Mouse (Mus musculus): Measurements from ENCODE around the gene Exoc4. TPM values are rescaled to one million over a fixed set of nuclear protein-coding genes. Genes with fewer than 3 reads are reported as not detected.

Gene Exoc4
- polyA plus RNA-seq, 1 experiment from 2014 or later, result 9.5 TPM

DNA sequence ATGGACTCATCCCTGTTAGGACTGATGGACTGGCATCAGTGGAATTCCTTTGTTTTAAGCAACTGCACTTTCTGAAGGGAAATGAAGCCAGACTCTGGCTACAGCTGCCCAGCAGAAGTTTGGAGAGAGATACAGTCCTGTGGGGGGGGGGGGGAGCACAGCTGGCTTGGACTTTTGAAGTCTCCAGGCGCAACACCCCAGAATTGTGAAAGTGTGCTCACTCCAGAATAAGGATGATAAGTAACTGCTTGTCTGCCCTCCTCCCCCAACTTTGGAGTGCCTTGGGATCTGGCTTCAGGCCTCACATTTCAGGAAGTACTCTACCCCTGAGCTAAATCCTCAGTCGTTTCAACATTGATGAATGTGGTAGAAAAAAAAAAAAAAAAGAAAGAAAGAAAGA, 716.7 kb downstream of the Exoc4 start:
- no peaks in the 10 kb centered on the region for H3K36me3 ChIP-seq (ENCODE audit: control insufficient read depth, insufficient read depth, low read length)
- no peaks in the 10 kb centered on the region for H3K27me3 ChIP-seq (ENCODE audit: control insufficient read depth, insufficient read depth, low read length)
- 33% methylated on average over 2 of the region's 2 CpGs for WGBS
- no peak overlapping the region for H3K4me3 ChIP-seq (ENCODE audit: low read depth, low read length)
- H3K27ac ChIP-seq (replicated peaks), result no peak overlapping the region
- DNase-seq (ENCODE audit: low spot score), result no peak
- TF ChIP-seq EP300 (optimal IDR thresholded peaks at IDR 0.05), result no peak
- no peak overlapping the region for H3K4me2 ChIP-seq (replicated peaks; ENCODE audit: low read depth)
- ATAC-seq (ENCODE audit: low FRiP score, low TSS enrichment), result no peak
- no peak overlapping the region for H3K9ac ChIP-seq (ENCODE audit: low read length)
- H3K4me1 ChIP-seq (replicated peaks; ENCODE audit: control insufficient read depth, insufficient read depth), result no peaks in the 10 kb centered on the region
- no peaks in the 10 kb centered on the region for H3K9me3 ChIP-seq (ENCODE audit: control insufficient read depth, low read length)

DNA sequence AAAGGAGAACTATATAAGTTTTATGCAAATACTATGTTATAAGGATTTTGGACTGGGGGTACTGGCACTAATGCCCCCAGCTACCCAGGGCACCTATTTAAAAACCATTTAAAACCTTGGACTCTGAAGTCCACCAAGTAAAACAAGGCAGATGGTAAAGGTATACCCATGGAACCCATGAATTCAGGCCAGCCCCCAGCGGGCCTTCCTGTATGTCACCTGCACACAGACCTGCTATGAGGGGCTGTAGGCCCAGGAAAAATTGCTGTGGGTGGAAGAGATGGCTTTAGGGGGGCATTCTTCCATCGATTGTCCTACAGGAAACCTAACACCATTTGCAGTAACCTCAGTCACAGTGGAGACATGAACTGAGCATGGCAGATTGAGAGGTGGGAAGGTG, 719.9 kb downstream of the Exoc4 start:
- H3K27ac ChIP-seq (replicated peaks), result no peak overlapping the region
- H3K36me3 ChIP-seq (ENCODE audit: control insufficient read depth, insufficient read depth, low read length), result no peaks in the 10 kb centered on the region
- ATAC-seq (ENCODE audit: low FRiP score, low TSS enrichment) (no peak), DNase-seq (ENCODE audit: low spot score) (no peak)
- H3K4me2 ChIP-seq (replicated peaks; ENCODE audit: low read depth), result no peak overlapping the region
- H3K27me3 ChIP-seq (ENCODE audit: control insufficient read depth, insufficient read depth, low read length), result no peaks in the 10 kb centered on the region
- H3K9ac ChIP-seq (ENCODE audit: low read length), result no peak overlapping the region
- H3K4me1 ChIP-seq (replicated peaks; ENCODE audit: control insufficient read depth, insufficient read depth), result no peaks in the 10 kb centered on the region
- TF ChIP-seq EP300 (optimal IDR thresholded peaks at IDR 0.05) (no peak), CTCF (IDR thresholded peaks at IDR 0.05; ENCODE audit: low read depth) (no peak)
- no peaks in the 10 kb centered on the region for H3K9me3 ChIP-seq (ENCODE audit: control insufficient read depth, low read length)
- 88% methylated on average over 2 of the region's 2 CpGs for whole genome bisulfite sequencing
- no peak overlapping the region for H3K4me3 ChIP-seq (ENCODE audit: low read depth, low read length)

DNA sequence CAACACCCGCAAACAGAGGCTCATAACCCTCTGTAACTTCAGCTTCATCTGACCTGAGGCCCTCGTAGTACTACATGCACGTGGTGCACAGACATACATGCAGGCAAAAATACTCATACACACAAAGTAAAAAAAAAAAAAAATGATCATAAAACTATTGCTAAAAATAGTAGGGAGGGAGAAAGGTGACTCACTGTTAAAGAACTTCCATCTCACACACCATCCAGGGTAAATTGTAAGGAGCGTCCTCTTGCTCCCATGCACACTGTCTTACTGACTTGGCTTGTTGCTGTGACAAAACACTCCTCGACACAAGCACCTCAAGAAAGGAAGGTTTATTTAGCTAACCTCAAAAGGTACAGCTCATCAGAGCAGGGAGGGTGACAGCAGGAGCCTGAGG, 723.9 kb downstream of the Exoc4 start:
- Histone ChIP-seq H3K27me3 (ENCODE audit: control insufficient read depth, insufficient read depth, low read length) (no peaks in the 10 kb centered on the region), H3K36me3 (ENCODE audit: control insufficient read depth, insufficient read depth, low read length) (no peaks in the 10 kb centered on the region), H3K9me3 (ENCODE audit: control insufficient read depth, low read length) (no peaks in the 10 kb centered on the region), H3K9ac (ENCODE audit: low read length) (no peak overlapping the region), H3K27ac (replicated peaks) (no peak overlapping the region), H3K4me3 (ENCODE audit: low read depth, low read length) (no peak overlapping the region), H3K4me1 (replicated peaks; ENCODE audit: control insufficient read depth, insufficient read depth) (no peaks in the 10 kb centered on the region), H3K4me2 (replicated peaks; ENCODE audit: low read depth) (no peak overlapping the region)
- DNase-seq (ENCODE audit: low spot score) (no peak), ATAC-seq (ENCODE audit: low FRiP score, low TSS enrichment) (no peak)
- 69% methylated on average over 5 of the region's 5 CpGs for WGBS
- TF ChIP-seq CTCF (IDR thresholded peaks at IDR 0.05; ENCODE audit: low read depth) (no peak), EP300 (optimal IDR thresholded peaks at IDR 0.05) (no peak)

DNA sequence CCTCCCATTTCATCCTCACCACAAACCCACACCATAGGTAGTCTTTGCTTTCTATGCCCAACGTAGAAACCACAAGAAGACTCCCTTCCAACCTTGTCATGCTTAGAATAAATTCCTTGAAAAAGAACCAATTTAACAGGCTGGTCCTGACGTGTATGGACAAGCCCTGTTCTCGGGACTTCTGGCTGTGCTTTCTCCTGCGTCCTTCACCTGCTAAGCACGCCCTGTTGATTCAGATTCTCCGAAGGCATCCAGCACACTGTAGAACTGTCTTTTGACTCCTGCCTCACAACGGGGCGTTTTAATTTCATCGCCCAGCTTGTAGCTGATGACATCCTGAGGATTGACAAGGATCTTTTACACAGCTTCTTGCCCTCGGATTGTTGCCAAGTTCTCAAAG, 727.7 kb downstream of the Exoc4 start:
- Histone ChIP-seq H3K4me2 (replicated peaks; ENCODE audit: low read depth) (no peak overlapping the region), H3K4me1 (replicated peaks; ENCODE audit: control insufficient read depth, insufficient read depth) (no peaks in the 10 kb centered on the region), H3K9me3 (ENCODE audit: control insufficient read depth, low read length) (no peaks in the 10 kb centered on the region), H3K4me3 (ENCODE audit: low read depth, low read length) (no peak overlapping the region), H3K27ac (replicated peaks) (no peak overlapping the region), H3K27me3 (ENCODE audit: control insufficient read depth, insufficient read depth, low read length) (no peaks in the 10 kb centered on the region), H3K36me3 (ENCODE audit: control insufficient read depth, insufficient read depth, low read length) (no peaks in the 10 kb centered on the region), H3K9ac (ENCODE audit: low read length) (no peak overlapping the region)
- no peak for ATAC-seq (ENCODE audit: low FRiP score, low TSS enrichment)
- no peak for DNase-seq (ENCODE audit: low spot score)
- no peak for TF ChIP-seq CTCF (IDR thresholded peaks at IDR 0.05; ENCODE audit: low read depth)
- 72% methylated on average over 10 of the region's 10 CpGs for WGBS

DNA sequence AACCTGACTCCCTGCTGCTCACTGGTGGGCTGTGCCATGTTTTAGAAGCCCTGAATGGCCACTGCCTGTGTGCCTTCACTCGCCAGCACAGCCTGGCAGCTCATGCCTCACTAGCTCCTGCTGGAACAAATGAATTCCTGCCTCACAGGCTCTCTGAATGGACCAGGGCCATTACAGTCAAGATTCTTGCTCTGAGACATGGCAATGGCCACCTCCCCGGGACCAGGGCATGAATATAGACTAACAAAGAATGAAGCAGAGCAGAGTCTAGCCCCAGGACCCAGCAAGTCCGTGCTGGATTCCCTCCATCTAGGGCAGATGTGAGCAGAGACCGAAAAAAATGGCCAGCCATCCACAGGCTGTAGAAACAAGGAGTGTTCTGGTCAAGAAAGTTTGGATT, 728.6 kb downstream of the Exoc4 start:
- DNase-seq (ENCODE audit: low spot score), result no peak
- H3K27me3 ChIP-seq (ENCODE audit: control insufficient read depth, insufficient read depth, low read length), result no peaks in the 10 kb centered on the region

DNA sequence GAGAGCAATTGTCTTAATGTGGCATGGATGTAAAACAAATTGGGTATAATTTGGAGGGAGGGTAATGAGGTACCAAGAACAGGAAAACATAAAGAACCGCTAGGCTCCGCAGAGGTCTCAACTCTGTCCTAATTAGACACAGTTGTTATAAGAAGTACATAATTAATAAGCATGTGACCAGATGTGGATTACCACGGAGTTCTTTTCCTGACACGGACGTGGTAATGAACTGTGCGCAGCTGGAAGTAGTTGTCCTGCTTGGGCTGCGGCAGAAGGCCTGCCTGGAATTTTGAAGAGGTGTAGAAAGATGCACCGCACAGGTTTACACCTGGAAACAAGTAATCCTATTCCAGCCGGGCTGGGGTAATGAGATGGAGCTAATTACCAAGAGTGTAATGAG, 729.0 kb downstream of the Exoc4 start:
- no peak for DNase-seq (ENCODE audit: low spot score)
- H3K4me2 ChIP-seq (replicated peaks; ENCODE audit: low read depth), result no peak overlapping the region

More for the DNA sequence above, 728.6 kb downstream of the Exoc4 start:
- H3K36me3 ChIP-seq (ENCODE audit: control insufficient read depth, insufficient read depth, low read length), result no peaks in the 10 kb centered on the region
- H3K9me3 ChIP-seq (ENCODE audit: control insufficient read depth, low read length), result no peaks in the 10 kb centered on the region
- no peak overlapping the region for H3K4me2 ChIP-seq (replicated peaks; ENCODE audit: low read depth)
- H3K4me3 ChIP-seq (ENCODE audit: low read depth, low read length), result no peak overlapping the region
- no peak overlapping the region for H3K9ac ChIP-seq (ENCODE audit: low read length)
- H3K27ac ChIP-seq (replicated peaks), result no peak overlapping the region
- no peaks in the 10 kb centered on the region for H3K4me1 ChIP-seq (replicated peaks; ENCODE audit: control insufficient read depth, insufficient read depth)
- TF ChIP-seq EP300 (optimal IDR thresholded peaks at IDR 0.05) (no peak), CTCF (IDR thresholded peaks at IDR 0.05; ENCODE audit: low read depth) (no peak)
- ATAC-seq (ENCODE audit: low FRiP score, low TSS enrichment), result no peak
- 80% methylated on average over 4 of the region's 4 CpGs for WGBS

More for the DNA sequence above, 729.0 kb downstream of the Exoc4 start:
- H3K4me1 ChIP-seq (replicated peaks; ENCODE audit: control insufficient read depth, insufficient read depth), result no peaks in the 10 kb centered on the region
- no peaks in the 10 kb centered on the region for H3K36me3 ChIP-seq (ENCODE audit: control insufficient read depth, insufficient read depth, low read length)
- WGBS, result 88% methylated on average over 9 of the region's 9 CpGs
- H3K4me3 ChIP-seq (ENCODE audit: low read depth, low read length), result no peak overlapping the region
- H3K27ac ChIP-seq (replicated peaks), result no peak overlapping the region
- no peak for TF ChIP-seq CTCF (IDR thresholded peaks at IDR 0.05; ENCODE audit: low read depth)
- TF ChIP-seq EP300 (optimal IDR thresholded peaks at IDR 0.05), result no peak
- no peak overlapping the region for H3K9ac ChIP-seq (ENCODE audit: low read length)
- H3K27me3 ChIP-seq (ENCODE audit: control insufficient read depth, insufficient read depth, low read length), result no peaks in the 10 kb centered on the region
- no peaks in the 10 kb centered on the region for H3K9me3 ChIP-seq (ENCODE audit: control insufficient read depth, low read length)
- ATAC-seq (ENCODE audit: low FRiP score, low TSS enrichment), result no peak
